Mouse (Mus musculus): ENCODE results near the gene Gle1. TPM values are rescaled to one million over a fixed set of nuclear protein-coding genes. Genes with fewer than 3 reads are reported as not detected.
"Not testable (repeated sequence)": the region's sequence is repeated elsewhere in the genome, so short reads cannot be mapped to it uniquely, and the experiment has no call there.

The Gle1 gene
- total RNA-seq (2017) = 62.8 to 92.3 TPM (median 86.3 TPM) in 3 replicates

DNA sequence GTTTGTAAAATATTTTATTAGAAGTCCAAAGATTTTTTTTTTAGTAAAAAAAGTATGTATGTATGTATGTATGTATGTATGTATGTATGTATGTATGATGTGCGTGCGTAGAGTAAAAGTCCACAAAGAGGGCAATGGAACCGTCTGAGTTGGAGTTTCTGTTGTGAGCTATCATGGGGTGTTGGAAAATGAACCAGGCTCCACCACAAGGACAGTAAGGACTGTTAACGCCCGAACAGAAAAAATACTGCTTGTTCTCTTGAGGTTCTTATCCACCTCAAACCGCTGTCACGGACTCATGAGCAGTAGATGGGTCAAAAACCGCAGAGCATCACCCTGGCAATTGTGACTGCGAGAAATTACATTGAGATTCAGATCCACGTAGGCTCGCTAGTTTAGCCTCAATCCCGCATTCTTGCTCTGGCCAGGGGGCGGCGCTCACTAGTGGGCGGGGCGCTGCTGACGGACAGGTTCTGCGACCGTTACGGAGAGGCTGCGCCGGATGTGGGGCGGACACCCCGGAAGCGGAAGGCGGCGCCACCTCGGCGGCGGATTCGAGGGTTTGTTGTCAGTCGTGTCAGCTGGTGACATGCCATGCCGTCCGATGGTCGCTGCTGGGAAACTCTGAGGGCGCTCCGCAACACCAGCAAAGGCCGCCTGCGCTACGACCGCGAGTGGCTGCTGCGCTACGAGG, at the start of gene Gle1:
Gene Gle1, plus strand, starts transcription at position 521 of the 694 bp plus-strand sequence.
- peak; percentile 98 for ATAC-seq (replicated peaks; ENCODE audit: insufficient number of reproducible peaks, low FRiP score, low TSS enrichment, poor library complexity, severe bottlenecking)

DNA sequence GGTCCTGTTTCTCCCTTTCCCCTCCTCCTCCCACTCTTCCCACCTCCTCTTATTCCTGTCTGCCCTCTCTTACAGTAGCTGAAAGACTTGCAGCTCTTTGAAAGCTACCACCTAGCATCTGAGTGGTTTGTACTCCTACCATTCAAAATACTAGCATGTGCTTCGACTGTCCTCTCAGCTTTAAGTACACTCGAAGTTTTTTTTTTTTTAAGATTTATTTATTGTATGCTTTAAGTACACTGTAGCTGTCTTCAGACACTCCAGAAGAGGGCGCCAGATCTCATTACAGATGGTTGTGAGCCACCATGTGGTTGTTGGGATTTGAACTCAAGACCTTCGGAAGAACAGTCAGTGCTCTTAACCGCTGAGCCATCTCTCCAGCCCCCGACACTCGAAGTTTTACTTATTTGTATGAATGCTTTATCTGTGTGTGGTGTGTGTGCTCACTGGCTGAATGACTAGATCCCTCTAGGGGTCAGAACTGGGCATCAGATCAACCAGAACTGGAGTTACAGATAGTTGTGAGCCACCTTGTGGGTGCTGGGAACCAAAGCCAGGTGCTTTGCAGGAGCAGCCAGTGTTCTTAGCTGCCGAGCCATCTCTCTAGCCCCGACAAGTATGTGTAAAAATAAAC, 48.5 kb upstream of the Gle1 start:
- ATAC-seq (replicated peaks; ENCODE audit: insufficient number of reproducible peaks, low FRiP score, low TSS enrichment, poor library complexity, severe bottlenecking) = not testable (repeated sequence)

DNA sequence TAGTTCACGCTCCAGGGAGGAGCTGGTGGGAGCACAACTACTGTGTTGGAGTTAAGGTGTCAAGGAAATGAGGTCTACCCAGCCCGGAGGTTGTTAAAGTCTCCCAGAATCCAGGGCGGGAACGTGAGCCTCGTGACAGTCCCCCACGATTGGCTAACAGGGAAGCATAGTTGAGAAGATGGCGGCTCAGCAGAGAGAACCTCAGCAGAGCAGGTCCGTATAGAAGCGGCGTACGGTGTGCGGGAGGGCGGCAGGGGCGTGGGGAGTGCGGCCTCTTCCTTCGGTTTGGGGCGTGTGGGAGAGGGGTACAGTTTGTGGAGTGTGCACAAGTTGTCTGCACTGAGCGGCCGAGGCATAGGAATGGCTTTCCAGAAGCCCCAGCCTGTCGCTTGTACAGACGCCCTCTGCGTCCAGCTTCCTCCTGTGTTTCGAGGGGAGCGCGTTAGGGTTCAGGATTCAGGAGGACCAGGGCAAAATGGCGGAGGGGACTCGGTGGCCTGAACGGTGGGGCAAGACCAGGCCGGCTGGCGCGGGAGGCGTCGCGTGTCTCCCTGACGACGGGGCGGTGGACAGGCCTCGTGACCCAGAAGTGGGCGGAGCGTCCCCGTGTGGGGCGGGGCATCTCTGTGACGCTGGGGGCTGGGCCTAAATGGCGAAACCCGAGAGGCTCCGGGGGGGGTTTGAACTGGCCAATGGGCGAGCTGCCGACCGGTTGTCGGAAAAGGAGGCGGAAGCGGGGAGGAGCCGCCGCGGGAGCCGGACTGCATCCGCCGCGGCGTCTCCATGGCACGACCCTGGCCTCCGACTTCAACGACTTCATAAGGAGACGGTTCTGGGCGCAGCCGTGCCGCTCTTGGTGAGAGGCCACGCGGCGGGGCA, 45.9 kb upstream of the Gle1 start, which contains the start of gene Odf2:
Gene Odf2, plus strand, starts transcription at position 156 of the 879 bp plus-strand sequence.
- peak; percentile 92 for ATAC-seq (replicated peaks; ENCODE audit: insufficient number of reproducible peaks, low FRiP score, low TSS enrichment, poor library complexity, severe bottlenecking)

DNA sequence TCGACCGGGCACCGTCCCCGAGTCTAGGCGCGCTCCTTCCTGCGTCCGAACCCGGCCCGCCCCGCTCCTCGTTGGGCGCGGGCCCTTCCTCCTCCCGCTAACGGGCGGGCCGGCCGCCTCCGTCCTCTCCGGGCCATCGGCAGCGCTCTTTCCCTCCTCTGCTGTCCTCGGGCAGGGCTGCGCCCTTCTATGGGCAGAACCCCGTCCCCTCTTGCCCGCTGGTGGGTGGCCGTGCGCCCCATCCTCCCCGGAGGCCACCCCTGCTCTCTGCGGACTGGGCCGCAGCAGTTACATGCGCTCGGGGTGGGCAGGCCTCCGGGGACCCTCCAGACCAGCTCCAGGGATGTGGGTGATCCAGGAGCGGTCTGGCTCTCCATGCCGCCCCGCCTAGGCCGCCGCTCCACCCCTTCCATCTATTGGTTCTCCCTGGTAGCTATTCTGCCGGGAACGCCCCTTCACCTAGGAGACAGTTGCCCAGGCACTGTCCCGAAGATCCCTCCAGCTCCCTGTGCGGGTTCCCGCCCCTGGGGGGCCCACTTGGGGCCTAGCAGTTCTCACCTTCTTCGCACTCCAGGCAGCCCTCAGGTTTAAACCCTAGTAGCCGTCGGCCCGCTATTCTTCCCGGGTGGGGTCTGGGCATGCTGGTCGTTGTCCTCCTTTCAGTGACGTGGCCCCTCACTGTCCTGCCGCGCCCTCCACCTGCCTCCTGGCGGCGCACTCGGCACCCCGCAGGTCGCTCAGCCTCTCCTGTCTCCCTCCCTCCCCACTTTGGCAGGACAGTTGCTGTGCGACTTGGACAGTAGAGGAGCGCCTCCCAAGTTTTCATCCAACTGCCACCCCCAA, 45.0 kb upstream of the Gle1 start:
- peak; percentile 32 for ATAC-seq (replicated peaks; ENCODE audit: insufficient number of reproducible peaks, low FRiP score, low TSS enrichment, poor library complexity, severe bottlenecking)

DNA sequence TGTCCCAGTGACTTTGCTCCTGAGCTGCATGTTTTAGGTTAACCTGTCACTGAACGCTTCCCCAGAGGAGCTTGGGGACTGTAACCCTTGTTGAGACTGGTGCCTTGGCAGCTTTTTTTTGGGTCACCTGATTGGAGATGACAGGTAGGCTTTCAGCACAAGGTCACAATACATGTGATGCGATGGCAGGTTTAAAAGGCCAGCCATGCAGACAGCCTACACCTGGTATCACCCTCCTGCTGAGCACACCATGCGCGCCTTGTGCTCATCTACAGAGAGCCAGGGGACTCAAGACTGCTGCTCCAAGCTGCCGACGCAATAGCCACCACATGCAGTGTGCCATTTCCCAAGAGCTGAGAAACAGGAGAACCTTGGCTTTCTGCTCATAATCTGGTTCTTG, 43.5 kb upstream of the Gle1 start:
- ATAC-seq (replicated peaks; ENCODE audit: insufficient number of reproducible peaks, low FRiP score, low TSS enrichment, poor library complexity, severe bottlenecking) = no peak

- no peak for ATAC-seq (replicated peaks; ENCODE audit: insufficient number of reproducible peaks, low FRiP score, low TSS enrichment, poor library complexity, severe bottlenecking)
These were observed 39.2 kb upstream of the Gle1 start for GRCm38 (mm10) chr2:29896071-29896470.

- ATAC-seq (replicated peaks; ENCODE audit: insufficient number of reproducible peaks, low FRiP score, low TSS enrichment, poor library complexity, severe bottlenecking) = no peak
These were observed 37.9 kb upstream of the Gle1 start for GRCm38 (mm10) chr2:29897366-29897765.

- ATAC-seq (replicated peaks; ENCODE audit: insufficient number of reproducible peaks, low FRiP score, low TSS enrichment, poor library complexity, severe bottlenecking) = no peak
These were observed 37.1 kb upstream of the Gle1 start for GRCm38 (mm10) chr2:29898081-29898480.

- ATAC-seq (replicated peaks; ENCODE audit: insufficient number of reproducible peaks, low FRiP score, low TSS enrichment, poor library complexity, severe bottlenecking) = no peak
These were observed 33.0 kb upstream of the Gle1 start for GRCm38 (mm10) chr2:29902194-29902593.

DNA sequence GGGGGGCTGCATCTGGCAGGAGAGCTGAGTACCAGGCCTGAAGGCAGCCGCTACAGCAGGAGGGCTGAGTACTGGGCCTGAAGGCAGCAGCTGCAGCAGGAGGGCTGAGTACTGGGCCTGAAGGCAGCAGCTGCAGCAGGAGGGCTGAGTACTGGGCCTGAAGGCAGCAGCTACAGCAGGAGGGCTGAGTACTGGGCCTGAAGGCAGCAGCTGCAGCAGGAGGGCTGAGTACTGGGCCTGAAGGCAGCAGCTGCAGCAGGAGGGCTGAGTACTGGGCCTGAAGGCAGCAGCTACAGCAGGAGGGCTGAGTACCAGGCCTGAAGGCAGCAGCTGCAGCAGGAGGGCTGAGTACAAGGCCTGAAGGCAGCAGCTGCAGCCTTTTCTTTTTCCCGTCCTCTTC, 27.1 kb upstream of the Gle1 start:
- ATAC-seq (replicated peaks; ENCODE audit: insufficient number of reproducible peaks, low FRiP score, low TSS enrichment, poor library complexity, severe bottlenecking) = not testable (repeated sequence)

- no peak for ATAC-seq (replicated peaks; ENCODE audit: insufficient number of reproducible peaks, low FRiP score, low TSS enrichment, poor library complexity, severe bottlenecking)
These were observed 25.2 kb upstream of the Gle1 start for GRCm38 (mm10) chr2:29910042-29910441.

DNA sequence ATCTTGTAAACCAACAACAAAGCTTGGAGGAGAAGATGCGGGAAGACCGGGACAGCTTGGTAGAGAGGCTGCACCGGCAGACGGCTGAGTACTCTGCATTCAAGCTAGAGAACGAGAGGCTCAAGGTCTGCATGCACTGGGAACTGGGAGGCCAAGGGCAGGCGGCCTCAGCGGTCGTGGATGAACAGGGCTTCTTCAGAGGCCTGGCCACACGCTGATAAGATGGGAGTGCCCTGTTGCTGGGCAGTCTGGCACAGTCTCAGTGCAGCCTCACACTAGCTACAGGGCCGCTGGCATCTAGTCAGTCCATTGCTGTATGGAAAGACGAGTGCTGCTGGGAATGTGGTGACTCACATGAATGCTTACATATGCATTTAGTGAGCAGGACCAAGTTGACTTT, 17.6 kb upstream of the Gle1 start:
- no peak for ATAC-seq (replicated peaks; ENCODE audit: insufficient number of reproducible peaks, low FRiP score, low TSS enrichment, poor library complexity, severe bottlenecking)

DNA sequence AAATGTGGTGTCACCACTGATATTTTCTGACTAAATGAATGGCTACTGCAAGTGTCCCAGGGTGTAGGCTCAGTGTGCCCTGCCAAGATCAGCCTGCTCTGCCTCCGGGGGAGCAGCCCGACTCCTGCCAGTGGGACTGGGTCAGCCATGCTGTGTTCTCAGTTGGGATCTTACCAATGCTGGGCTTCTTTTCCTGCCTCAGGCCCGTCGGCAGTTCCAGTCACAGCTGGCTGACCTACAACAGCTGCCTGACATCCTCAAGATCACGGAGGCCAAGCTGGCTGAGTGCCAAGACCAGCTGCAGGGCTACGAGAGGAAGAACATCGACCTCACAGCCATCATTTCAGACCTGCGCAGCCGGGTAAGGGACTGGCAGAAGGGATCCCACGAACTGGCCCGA, 13.2 kb upstream of the Gle1 start:
- ATAC-seq (replicated peaks; ENCODE audit: insufficient number of reproducible peaks, low FRiP score, low TSS enrichment, poor library complexity, severe bottlenecking) = no peak

GRCm38 (mm10) chr2:29926542-29926941, 8.7 kb upstream of the Gle1 start:
- ATAC-seq (replicated peaks; ENCODE audit: insufficient number of reproducible peaks, low FRiP score, low TSS enrichment, poor library complexity, severe bottlenecking) = no peak

GRCm38 (mm10) chr2:29930506-29930905, 4.7 kb upstream of the Gle1 start:
- ATAC-seq (replicated peaks; ENCODE audit: insufficient number of reproducible peaks, low FRiP score, low TSS enrichment, poor library complexity, severe bottlenecking) = no peak

DNA sequence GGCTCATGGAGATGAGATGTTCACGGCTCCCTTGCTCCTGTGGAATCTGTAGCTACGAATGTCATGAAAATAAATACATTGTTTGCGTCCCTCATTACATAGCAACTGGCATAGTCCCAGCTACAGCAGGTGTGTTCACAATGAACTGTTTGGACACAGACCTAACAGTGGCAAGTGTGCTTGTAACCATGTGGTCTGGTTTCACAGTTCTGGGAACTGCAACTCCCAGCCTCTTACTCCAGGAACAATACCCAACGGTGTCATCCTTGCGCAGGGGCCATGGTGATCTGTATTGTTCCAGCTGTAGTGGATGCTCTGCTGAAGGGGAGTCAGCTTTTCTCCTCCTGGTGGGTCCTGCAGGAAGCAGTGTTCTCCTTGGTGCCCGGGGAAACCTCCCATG, 4.0 kb upstream of the Gle1 start:
- ATAC-seq (replicated peaks; ENCODE audit: insufficient number of reproducible peaks, low FRiP score, low TSS enrichment, poor library complexity, severe bottlenecking) = no peak

GRCm38 (mm10) chr2:29940073-29940472, 4.8 kb downstream of the Gle1 start:
- ATAC-seq (replicated peaks; ENCODE audit: insufficient number of reproducible peaks, low FRiP score, low TSS enrichment, poor library complexity, severe bottlenecking) = no peak

- no peak for ATAC-seq (replicated peaks; ENCODE audit: insufficient number of reproducible peaks, low FRiP score, low TSS enrichment, poor library complexity, severe bottlenecking)
These were observed 5.6 kb downstream of the Gle1 start for GRCm38 (mm10) chr2:29940826-29941225.

DNA sequence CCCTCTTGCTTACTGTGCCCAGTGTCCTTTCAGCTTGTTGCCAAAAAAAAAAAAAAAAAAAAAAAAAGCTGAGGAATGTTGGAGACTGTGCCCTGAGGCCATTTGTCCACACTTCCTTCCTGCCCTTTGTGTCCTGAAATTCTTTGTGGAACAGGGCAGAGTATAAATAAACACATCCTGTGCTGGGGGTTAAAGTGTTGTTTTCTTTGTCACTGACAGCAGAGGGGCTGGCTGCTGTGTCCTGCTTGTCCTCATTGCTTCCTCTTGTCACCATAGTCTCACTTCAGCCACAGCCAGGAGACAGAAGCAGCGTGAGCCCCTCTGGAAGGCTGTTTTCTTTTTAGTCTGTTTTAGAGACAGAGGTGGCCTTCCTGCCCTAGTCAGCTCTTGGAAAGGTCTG, 9.5 kb downstream of the Gle1 start:
- ATAC-seq (replicated peaks; ENCODE audit: insufficient number of reproducible peaks, low FRiP score, low TSS enrichment, poor library complexity, severe bottlenecking) = no peak
